Mouse (Mus musculus) urinary bladder, postnatal 25 days (tissue): ENCODE measurements around the gene Gpr62.

Experiments
- DNase-seq: peaks from one replicate; pipeline ENCODE4 v3.0.0; 2022; ENCODE audit warnings: low spot score

The Gpr62 gene

GRCm38 (mm10) chr9:106454888-106455681 lies 10.7 kb downstream of the Gpr62 start:
- DNase-seq: no peak

- no peak for DNase-seq
Observed at GRCm38 (mm10) chr9:106454071-106454761, 11.5 kb downstream of the Gpr62 start.

- no peak for DNase-seq
Observed at GRCm38 (mm10) chr9:106453271-106454070, 12.3 kb downstream of the Gpr62 start, which contains the start of gene Pcbp4. Gene Pcbp4, plus strand, starts transcription at chr9:106453291.

- DNase-seq: no peak
Observed at GRCm38 (mm10) chr9:106452821-106453220, 12.9 kb downstream of the Gpr62 start.

- DNase-seq: no peak
Observed at GRCm38 (mm10) chr9:106452351-106452750, 13.4 kb downstream of the Gpr62 start.

GRCm38 (mm10) chr9:106451899-106452298 lies 13.8 kb downstream of the Gpr62 start:
- DNase-seq: no peak

GRCm38 (mm10) chr9:106451298-106451697 lies 14.4 kb downstream of the Gpr62 start:
- DNase-seq: no peak

GRCm38 (mm10) chr9:106450661-106451060 lies 15.1 kb downstream of the Gpr62 start:
- DNase-seq: no peak

DNA sequence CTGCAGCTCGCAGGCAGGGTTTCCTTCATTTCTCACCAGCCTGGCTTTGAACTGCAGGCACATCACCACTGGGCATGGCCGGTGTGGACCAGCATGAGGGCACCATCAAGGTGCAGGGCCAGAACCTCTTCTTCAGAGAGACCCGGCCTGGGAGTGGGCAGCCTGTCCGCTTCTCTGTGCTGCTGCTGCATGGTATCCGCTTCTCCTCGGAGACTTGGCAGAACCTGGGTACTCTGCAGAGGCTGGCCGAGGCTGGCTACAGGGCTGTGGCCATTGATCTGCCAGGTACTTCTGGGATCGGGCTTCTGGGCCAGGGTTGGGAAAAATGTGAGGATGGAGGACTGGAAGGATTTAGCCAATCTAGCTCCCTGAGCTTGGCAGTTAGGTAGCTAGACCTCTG lies 15.8 kb downstream of the Gpr62 start:
- DNase-seq: no peak

- peak; percentile 54 for DNase-seq
Observed at GRCm38 (mm10) chr9:106448498-106449031, 17.2 kb downstream of the Gpr62 start.

- no peak for DNase-seq
Observed at GRCm38 (mm10) chr9:106447951-106448350, 17.8 kb downstream of the Gpr62 start.

DNA sequence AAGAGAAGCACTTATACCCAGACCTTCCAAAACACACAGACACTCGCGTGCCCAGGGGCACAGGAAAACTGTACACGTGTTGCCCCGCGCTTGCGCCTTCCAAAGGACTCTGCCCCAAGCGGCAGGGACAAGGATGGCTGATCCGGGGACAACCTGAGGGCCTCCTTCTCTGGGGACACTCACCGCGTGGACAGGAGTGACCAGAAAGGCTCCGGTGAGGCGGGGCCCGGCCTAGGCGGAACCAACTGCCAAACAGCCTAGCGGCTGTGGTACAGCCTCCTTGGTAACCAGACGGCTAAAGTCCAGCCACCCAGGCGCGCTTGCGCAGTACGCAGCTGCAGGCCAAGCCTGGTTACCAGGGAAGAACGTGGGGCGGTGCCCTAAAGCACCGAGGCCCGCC lies 18.4 kb downstream of the Gpr62 start, which contains the start of the genes Abhd14b and Abhd14a:
Abhd14b (plus strand) TSS at position 112 of the 400 bp plus-strand sequence.
Abhd14a (minus strand) TSS at position 331 of the 400 bp plus-strand sequence.
- peak; percentile 89 for DNase-seq

GRCm38 (mm10) chr9:106444836-106445235 lies 20.9 kb downstream of the Gpr62 start:
- no peak for DNase-seq

- no peak for DNase-seq
Observed at GRCm38 (mm10) chr9:106442680-106443079, 23.1 kb downstream of the Gpr62 start.

DNA sequence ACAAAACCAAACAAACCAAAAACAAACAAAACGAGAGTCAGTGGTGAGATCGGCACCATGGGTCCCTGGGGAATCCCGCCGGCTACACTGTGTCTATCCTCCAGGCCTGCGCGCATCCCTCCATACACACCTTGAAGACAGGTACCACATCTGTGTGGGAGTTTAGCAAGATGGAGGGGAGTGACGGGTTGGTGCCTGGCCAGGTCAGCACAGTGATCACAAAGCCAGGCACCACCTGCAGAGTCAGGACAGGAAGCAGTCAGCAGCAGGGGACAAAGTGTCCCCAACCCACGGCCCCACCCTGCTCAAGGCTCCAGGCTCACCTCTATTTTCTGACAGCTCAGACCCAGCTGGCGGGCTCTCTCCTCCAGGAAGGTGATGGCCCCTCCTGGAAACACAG lies 29.2 kb downstream of the Gpr62 start:
- no peak for DNase-seq

DNA sequence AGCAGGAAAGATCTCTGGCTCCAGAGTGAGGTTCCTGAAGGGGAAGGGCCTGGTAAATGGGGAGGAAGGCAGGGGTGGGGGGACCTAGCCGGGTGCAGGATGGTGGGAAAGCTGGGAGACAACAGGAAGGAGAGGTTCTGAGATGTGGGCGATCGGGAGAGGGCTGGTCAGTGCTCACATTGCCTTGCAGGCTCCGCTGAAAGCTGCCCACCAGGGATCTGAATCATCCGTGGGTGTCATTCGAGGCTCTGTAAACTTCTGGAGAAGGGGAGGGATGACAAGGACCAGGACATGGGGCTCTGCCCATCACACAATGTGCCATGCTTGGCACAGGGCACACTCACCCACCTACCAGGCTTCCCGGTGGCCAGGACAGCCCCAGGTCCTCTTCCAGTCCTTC lies 32.3 kb downstream of the Gpr62 start:
- DNase-seq: no peak

DNA sequence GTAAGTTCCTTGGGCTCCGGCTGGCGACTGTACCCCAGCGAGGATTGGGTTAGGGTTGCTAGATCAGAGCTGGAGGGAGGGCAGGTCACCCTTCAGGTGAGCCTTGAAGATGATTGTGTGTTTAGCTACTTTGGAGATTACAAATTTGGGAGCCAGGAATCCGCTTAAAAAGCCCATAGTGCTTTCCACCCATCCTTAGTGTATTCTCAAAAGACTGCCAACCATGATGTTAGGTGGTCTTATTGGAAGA lies 35.8 kb downstream of the Gpr62 start:
- DNase-seq: no peak

DNA sequence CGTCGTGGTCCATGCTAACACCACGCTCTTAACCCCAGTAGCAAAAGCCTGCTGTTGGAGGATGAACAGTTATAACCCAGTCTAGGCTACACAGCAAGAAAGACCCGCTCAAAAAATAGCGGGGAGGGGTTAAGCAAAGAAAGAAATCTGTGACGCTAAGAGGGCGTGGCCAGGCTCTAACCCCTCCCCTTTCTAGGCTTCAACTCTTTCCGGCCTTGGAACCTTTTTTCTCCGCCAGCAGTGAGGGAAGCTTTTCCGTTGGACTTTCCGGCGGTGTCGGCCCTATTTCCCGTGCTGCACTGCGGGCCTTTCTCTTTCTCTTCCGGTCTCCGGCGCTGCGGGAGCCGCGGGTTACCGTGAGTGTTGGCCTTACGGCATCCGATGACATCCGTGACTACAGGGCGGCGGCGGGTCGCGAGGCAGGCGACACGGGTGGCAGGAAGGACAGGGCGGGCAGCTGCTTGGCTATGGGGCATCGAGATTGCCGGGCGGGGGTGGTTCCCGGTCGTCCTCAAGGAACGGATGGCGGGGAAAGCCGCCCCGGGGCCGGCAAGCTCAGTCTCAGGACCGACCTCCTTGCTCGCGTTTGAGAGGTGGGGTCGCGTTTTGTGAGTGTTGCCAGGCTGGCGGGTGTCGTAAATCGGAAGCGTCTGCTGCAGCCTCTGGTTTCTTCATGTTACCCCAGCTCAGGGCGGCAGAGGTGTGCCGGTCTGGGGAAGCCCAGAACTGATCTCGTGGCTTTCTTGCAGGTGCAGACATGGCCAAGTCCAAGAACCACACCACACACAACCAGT lies 36.3 kb downstream of the Gpr62 start, which contains the start of gene Rpl29:
Rpl29 (plus strand) TSS at position 234 of the 794 bp plus-strand sequence.
- DNase-seq: peak; percentile 94

DNA sequence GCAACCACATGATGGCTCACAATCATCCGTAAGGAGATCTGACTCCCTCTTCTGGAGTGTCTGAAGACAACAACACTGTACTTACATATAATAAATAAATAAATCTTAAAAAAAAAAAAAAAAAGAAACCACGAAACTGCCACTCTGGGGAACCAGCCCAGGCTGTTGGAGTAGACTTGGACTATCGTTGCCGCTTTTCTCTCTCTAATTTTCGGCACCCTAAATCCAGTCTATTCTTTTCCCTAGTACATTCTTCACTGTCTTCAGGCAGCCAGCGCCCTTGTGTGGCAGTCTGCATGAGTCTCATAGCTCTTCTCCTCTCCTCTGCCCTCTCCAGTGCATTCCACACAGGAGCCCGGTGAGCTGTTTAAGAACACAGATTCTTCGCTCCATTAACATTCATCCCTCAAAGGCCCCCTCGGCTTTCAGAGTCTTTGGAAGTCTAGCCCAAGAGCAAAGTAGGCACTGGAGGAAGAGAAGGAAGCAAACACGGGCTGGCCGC lies 37.0 kb downstream of the Gpr62 start:
- no peak for DNase-seq

- DNase-seq: peak; percentile 81
Observed at GRCm38 (mm10) chr9:106421865-106422160, 43.9 kb downstream of the Gpr62 start.
